Mouse (Mus musculus) kidney, adult 2 months (tissue): ENCODE results near the gene Gpx1. TPM values are rescaled to one million over a fixed set of nuclear protein-coding genes. Genes with fewer than 3 reads are reported as not detected.

Experiments used
- DNase-seq: peaks from one replicate; pipeline ENCODE4 v3.0.0; 2021
- H3K27ac ChIP-seq: fragments of 200-500 bp; 2 replicates; pipeline ENCODE4 v1.5.1; 2012; ENCODE audit warnings: low read depth, low read length, control low read depth, inconsistent platforms; ENCODE audit not compliant: insufficient read depth
- H3K27me3 ChIP-seq: fragments of 200-500 bp; replicated peaks from 2 replicates; pipeline ENCODE4 v1.6.1; 2012; ENCODE audit warnings: mild to moderate bottlenecking, moderate library complexity, low read length, inconsistent platforms; ENCODE audit not compliant: control insufficient read depth, insufficient read depth
- H3K36me3 ChIP-seq: fragments of 200-500 bp; 2 replicates; pipeline ENCODE4 v1.6.1; 2012; ENCODE audit warnings: mild to moderate bottlenecking, moderate library complexity, low read length, inconsistent platforms; ENCODE audit not compliant: control insufficient read depth, insufficient read depth
- H3K4me1 ChIP-seq: fragments of 200-500 bp; 2 replicates; pipeline ENCODE4 v1.6.1; 2011; ENCODE audit warnings: low read length; ENCODE audit not compliant: control insufficient read depth, insufficient read depth
- H3K4me3 ChIP-seq: fragments of 200-500 bp; 2 replicates; pipeline ENCODE4 v1.5.1; 2011; ENCODE audit warnings: mild to moderate bottlenecking, low read depth, low read length, control low read depth; ENCODE audit not compliant: insufficient read depth
- CTCF ChIP-seq: fragments of 200-500 bp; conservative IDR thresholded peaks from 2 replicates; pipeline ENCODE4 v1.5.1; 2011; ENCODE audit warnings: low read depth, mild to moderate bottlenecking, control low read depth, low read length, moderate library complexity, mixed read lengths; ENCODE audit not compliant: insufficient read depth, insufficient read length
- POLR2A ChIP-seq: fragments of 200-500 bp; IDR thresholded peaks from one replicate; pipeline ENCODE4 v1.6.1; 2011; ENCODE audit warnings: low read depth, low read length, control low read depth
- WGBS: fragments of 180-500 bp; shearing (Covaris S2); methylation state at CpG from one replicate; pipeline ENCODE4 v1.1.7; 2018; 5-methylcytosine and 5-hydroxymethylcytosine counted together
- polyA plus RNA-seq: library from polyadenylated mRNA; depleted of rRNA; stranded (reverse); fragments of >200 nt; gene quantifications from 2 replicates; pipeline ENCODE4 v1.2.3, GENCODE M21; 2012

Gpx1 gene
- polyA plus RNA-seq, 1 experiment, result 5,487 TPM

GRCm38 (mm10) chr9:108347024-108347423 lies 8.3 kb downstream of the Gpx1 start:
- WGBS, result 2% methylated on average over 11 of the region's 11 CpGs
- Histone ChIP-seq H3K4me1 (peaks cover 18% of the 10 kb centered on the region; the same call in 1 of the 2 replicates), H3K36me3 (no peaks in the 10 kb centered on the region), H3K4me3 (peak overlapping the region; percentile 87), H3K27me3 (no peaks in the 10 kb centered on the region), H3K27ac (peak overlapping the region; percentile 91)
- no peak for DNase-seq
- no peak for TF ChIP-seq CTCF
- TF ChIP-seq POLR2A, result no peak

GRCm38 (mm10) chr9:108347540-108348289 lies 9.0 kb downstream of the Gpx1 start, which contains the start of gene Usp4:
TSS of gene Usp4 (plus strand) at chr9:108347853.
- peak; percentile 94 for DNase-seq
- Histone ChIP-seq H3K27me3 (no peaks in the 10 kb centered on the region), H3K27ac (peak within 1 kb of the TSS; percentile 91), H3K4me1 (peaks cover 18% of the 10 kb centered on the region; the same call in 1 of the 2 replicates), H3K36me3 (0 out of 2 replicates have a peak, but pooled peaks cover under 1% of the 10 kb centered on the region), H3K4me3 (peak within 1 kb of the TSS; percentile 87)
- under 1% methylated on average over 75 of the region's 75 CpGs for WGBS
- peak; percentile 66 for TF ChIP-seq POLR2A
- no peak for TF ChIP-seq CTCF

- H3K27me3 ChIP-seq, result no peaks in the 10 kb centered on the region
- TF ChIP-seq POLR2A (no peak), CTCF (no peak)
- H3K36me3 ChIP-seq, result peaks cover 3% of the 10 kb centered on the region; the same call in 1 of the 2 replicates
- peak overlapping the region; percentile 87 for H3K4me3 ChIP-seq
- H3K27ac ChIP-seq, result no peak overlapping the region
- H3K4me1 ChIP-seq, result peaks cover 15% of the 10 kb centered on the region; the same call in 1 of the 2 replicates
- DNase-seq, result peak; percentile 27
- under 1% methylated on average over 14 of the region's 14 CpGs for WGBS
These were observed 9.6 kb downstream of the Gpx1 start for GRCm38 (mm10) chr9:108348290-108348680.

GRCm38 (mm10) chr9:108349727-108350126 lies 11.0 kb downstream of the Gpx1 start:
- H3K27ac ChIP-seq, result no peak overlapping the region
- 89% methylated on average over 4 of the region's 4 CpGs for WGBS
- no peak for DNase-seq

GRCm38 (mm10) chr9:108378234-108378633 lies 39.5 kb downstream of the Gpx1 start:
- no peak for DNase-seq
- no peaks in the 10 kb centered on the region for H3K4me1 ChIP-seq
- H3K4me3 ChIP-seq, result no peak overlapping the region
- WGBS, result 92% methylated on average over 9 of the region's 9 CpGs
- TF ChIP-seq POLR2A (no peak), CTCF (no peak)
- no peak overlapping the region for H3K27ac ChIP-seq
- peaks cover 3% of the 10 kb centered on the region for H3K36me3 ChIP-seq
- H3K27me3 ChIP-seq, result no peaks in the 10 kb centered on the region

More at GRCm38 (mm10) chr9:108349727-108350126, 11.0 kb downstream of the Gpx1 start:
- TF ChIP-seq CTCF, result no peak
- TF ChIP-seq POLR2A, result no peak
- Histone ChIP-seq H3K4me1 (peaks cover 5% of the 10 kb centered on the region; the same call in 1 of the 2 replicates), H3K4me3 (no peak overlapping the region), H3K27me3 (no peaks in the 10 kb centered on the region), H3K36me3 (peaks cover 4% of the 10 kb centered on the region; the same call in 1 of the 2 replicates)

- no peak overlapping the region for H3K4me3 ChIP-seq
These were observed 40.0 kb downstream of the Gpx1 start for GRCm38 (mm10) chr9:108378736-108379135.

GRCm38 (mm10) chr9:108379294-108379693 lies 40.6 kb downstream of the Gpx1 start:
- Histone ChIP-seq H3K4me3 (no peak overlapping the region), H3K36me3 (peaks cover 3% of the 10 kb centered on the region), H3K27me3 (no peaks in the 10 kb centered on the region), H3K27ac (no peak overlapping the region), H3K4me1 (no peaks in the 10 kb centered on the region)
- no peak for TF ChIP-seq POLR2A
- DNase-seq, result no peak
- 85% methylated on average over 4 of the region's 4 CpGs for WGBS

More at GRCm38 (mm10) chr9:108378736-108379135, 40.0 kb downstream of the Gpx1 start:
- peaks cover 3% of the 10 kb centered on the region for H3K36me3 ChIP-seq
- H3K27ac ChIP-seq, result no peak overlapping the region
- no peaks in the 10 kb centered on the region for H3K27me3 ChIP-seq
- TF ChIP-seq CTCF, result no peak
- TF ChIP-seq POLR2A, result no peak
- 89% methylated on average over 5 of the region's 5 CpGs for WGBS
- DNase-seq, result no peak
- no peaks in the 10 kb centered on the region for H3K4me1 ChIP-seq
